Mouse (Mus musculus): ENCODE data around the gene Hils1. TPM values are rescaled to one million over a fixed set of nuclear protein-coding genes. Genes with fewer than 3 reads are reported as not detected.

Hils1 gene
- not detected for polyA plus RNA-seq (2014; fragmentation: Illumina TruSeq; extraction: RNeasy Lipid Tissue Mini Kit (QIAGEN cat#74804); ENCODE audit: low read depth, low replicate concordance)

DNA sequence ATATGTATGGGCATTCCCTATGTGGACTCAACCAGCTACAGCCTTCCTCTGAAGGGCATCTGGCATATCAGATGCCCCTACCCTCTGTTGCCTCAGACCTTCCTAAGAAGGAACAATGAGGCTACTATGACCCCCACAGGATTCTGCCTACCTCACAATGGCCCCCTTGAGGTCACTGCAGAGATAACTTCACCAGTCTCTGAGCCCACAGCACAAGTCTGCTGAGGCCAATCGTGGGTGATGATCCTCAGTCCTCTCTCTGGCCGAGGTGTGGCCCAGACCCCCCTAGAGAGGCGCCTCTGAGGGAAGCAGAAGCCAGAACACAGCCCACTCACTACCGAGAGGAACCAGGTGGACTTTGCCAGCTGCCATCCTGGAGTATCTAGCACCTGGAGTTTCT is at the start of gene Hils1:
TSS of gene Hils1 (plus strand) at position 175 of the 400 bp plus-strand sequence.

DNA sequence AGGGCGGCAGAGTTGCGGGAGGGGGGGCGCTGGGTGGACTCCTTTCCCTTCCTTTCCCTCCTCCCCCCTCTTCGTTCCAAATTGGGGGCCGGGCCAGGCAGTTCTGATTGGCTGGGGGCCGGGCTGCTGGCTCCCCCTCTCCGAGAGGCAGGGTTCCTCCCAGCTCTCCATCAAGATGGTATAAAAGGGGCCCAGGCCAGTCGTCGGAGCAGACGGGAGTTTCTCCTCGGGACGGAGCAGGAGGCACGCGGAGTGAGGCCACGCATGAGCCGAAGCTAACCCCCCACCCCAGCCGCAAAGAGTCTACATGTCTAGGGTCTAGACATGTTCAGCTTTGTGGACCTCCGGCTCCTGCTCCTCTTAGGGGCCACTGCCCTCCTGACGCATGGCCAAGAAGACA is 31.3 kb upstream of the Hils1 start, which contains the start of gene Col1a1:
TSS of gene Col1a1 (plus strand) at position 180 of the 400 bp plus-strand sequence.

DNA sequence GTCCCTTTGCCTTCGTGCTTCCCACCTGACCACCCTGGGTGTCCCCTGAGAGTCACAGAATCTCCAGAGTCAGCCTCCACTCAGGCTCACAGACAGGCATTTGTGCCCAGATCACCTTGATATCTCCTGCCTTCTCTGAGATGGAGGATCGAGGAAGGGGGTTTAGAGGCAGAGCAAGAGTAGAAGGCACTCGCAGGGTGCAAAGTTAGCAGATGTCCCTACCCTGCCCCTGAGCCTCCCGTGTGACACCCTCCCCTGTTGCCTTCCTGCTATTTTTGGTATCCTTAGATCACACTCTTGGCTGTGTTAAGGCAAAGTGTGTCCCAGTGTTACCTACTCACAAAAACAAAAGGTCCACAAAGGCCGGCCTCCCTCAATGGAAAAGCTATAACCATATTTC is 8.8 kb downstream of the Hils1 start, which contains the start of gene Sgca:
TSS of gene Sgca (minus strand) at position 129 of the 400 bp plus-strand sequence.

GRCm38 (mm10) chr11:94990749-94991577 is 23.6 kb downstream of the Hils1 start, which contains the start of gene Ppp1r9b:
Gene Ppp1r9b (plus strand): TSS chr11:94991035.

DNA sequence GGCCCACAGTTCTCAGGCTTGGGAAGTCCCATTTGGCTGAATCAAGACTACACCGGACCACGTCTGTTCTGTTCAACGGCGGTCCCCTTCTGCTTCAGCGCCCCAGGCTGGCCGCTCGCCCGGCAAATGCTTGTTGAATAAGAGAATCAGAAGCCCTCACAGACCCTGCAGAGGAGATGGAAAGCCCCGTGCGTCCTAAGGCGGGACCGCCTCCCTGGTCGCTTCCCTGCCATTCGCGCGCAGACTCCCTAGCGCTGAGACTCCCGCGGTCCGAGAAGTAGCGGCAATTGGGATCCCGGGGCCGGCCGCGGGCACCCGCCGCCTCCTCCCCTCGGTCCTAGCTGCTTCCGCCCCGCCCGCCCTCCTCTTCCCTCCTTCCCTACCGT is 42.2 kb downstream of the Hils1 start, which contains the start of gene Samd14:
TSS of gene Samd14 (plus strand) at position 251 of the 386 bp plus-strand sequence.

Other genes starting within 250 kb of the Hils1 start
- not detected for gene Cdc34b, start 225.8 kb upstream of the Hils1 start, polyA plus RNA-seq (2014; fragmentation: Illumina TruSeq; extraction: RNeasy Lipid Tissue Mini Kit (QIAGEN cat#74804); ENCODE audit: low read depth, low replicate concordance)
- gene Tmem92, start 184.9 kb upstream of the Hils1 start, polyA plus RNA-seq (2014; fragmentation: Illumina TruSeq; extraction: RNeasy Lipid Tissue Mini Kit (QIAGEN cat#74804); ENCODE audit: low read depth, low replicate concordance): not detected
- gene Col1a1, start 31.4 kb upstream of the Hils1 start, polyA plus RNA-seq (2014; fragmentation: Illumina TruSeq; extraction: RNeasy Lipid Tissue Mini Kit (QIAGEN cat#74804); ENCODE audit: low read depth, low replicate concordance): 7.6 TPM
- not detected for gene Sgca, start 8.7 kb downstream of the Hils1 start, polyA plus RNA-seq (2014; fragmentation: Illumina TruSeq; extraction: RNeasy Lipid Tissue Mini Kit (QIAGEN cat#74804); ENCODE audit: low read depth, low replicate concordance)
- gene Ppp1r9b, start 23.4 kb downstream of the Hils1 start, polyA plus RNA-seq (2014; fragmentation: Illumina TruSeq; extraction: RNeasy Lipid Tissue Mini Kit (QIAGEN cat#74804); ENCODE audit: low read depth, low replicate concordance): 21.6 TPM
- not detected for gene Samd14, start 42.3 kb downstream of the Hils1 start, polyA plus RNA-seq (2014; fragmentation: Illumina TruSeq; extraction: RNeasy Lipid Tissue Mini Kit (QIAGEN cat#74804); ENCODE audit: low read depth, low replicate concordance)
- 4.2 TPM for gene Pdk2, start 73.8 kb downstream of the Hils1 start, polyA plus RNA-seq (2014; fragmentation: Illumina TruSeq; extraction: RNeasy Lipid Tissue Mini Kit (QIAGEN cat#74804); ENCODE audit: low read depth, low replicate concordance)
- 1.1 TPM for gene Itga3, start 109.2 kb downstream of the Hils1 start, polyA plus RNA-seq (2014; fragmentation: Illumina TruSeq; extraction: RNeasy Lipid Tissue Mini Kit (QIAGEN cat#74804); ENCODE audit: low read depth, low replicate concordance)
- gene Dlx3, start 152.5 kb downstream of the Hils1 start, polyA plus RNA-seq (2014; fragmentation: Illumina TruSeq; extraction: RNeasy Lipid Tissue Mini Kit (QIAGEN cat#74804); ENCODE audit: low read depth, low replicate concordance): not detected
- gene Dlx4, start 178.7 kb downstream of the Hils1 start, polyA plus RNA-seq (2014; fragmentation: Illumina TruSeq; extraction: RNeasy Lipid Tissue Mini Kit (QIAGEN cat#74804); ENCODE audit: low read depth, low replicate concordance): not detected

Data from adrenal gland, adult 10 weeks (tissue).